Mouse (Mus musculus) frontal cortex, adult (tissue): ENCODE results near the gene Ip6k3.
A peak's percentile ranks its signal among the peaks of the same experiment; 100 is the strongest.

ENCODE experiments used
- ATAC-seq: cut with Nextera tagmentation; 2 replicates; pipeline ENCODE4 v1.9.2; 2017; ENCODE audit warnings: mild to moderate bottlenecking, moderate library complexity, mixed read lengths; ENCODE audit not compliant: low TSS enrichment

Gene Ip6k3

GRCm38 (mm10) chr17:27167545-27167944 lies at the start of gene Ip6k3:
TSS of gene Ip6k3 (minus strand) at chr17:27167795.
- no peak for ATAC-seq

GRCm38 (mm10) chr17:27212768-27213525 lies 45.4 kb upstream of the Ip6k3 start:
- no peak for ATAC-seq

GRCm38 (mm10) chr17:27212006-27212405 lies 44.4 kb upstream of the Ip6k3 start:
- ATAC-seq = no peak

GRCm38 (mm10) chr17:27207113-27207707 lies 39.6 kb upstream of the Ip6k3 start:
- ATAC-seq = no peak

GRCm38 (mm10) chr17:27204075-27204909 lies 36.7 kb upstream of the Ip6k3 start, which contains the start of gene Lemd2:
TSS of gene Lemd2 (minus strand) at chr17:27204469.
- ATAC-seq = peak; percentile 90

GRCm38 (mm10) chr17:27203358-27204074 lies 35.9 kb upstream of the Ip6k3 start:
- 0 out of 2 replicates have a peak, but pooled peaks have one; percentile 18 for ATAC-seq

- ATAC-seq = no peak
Observed at GRCm38 (mm10) chr17:27202919-27203357, 35.3 kb upstream of the Ip6k3 start.

GRCm38 (mm10) chr17:27201981-27202380 lies 34.4 kb upstream of the Ip6k3 start:
- no peak for ATAC-seq

GRCm38 (mm10) chr17:27200801-27201200 lies 33.2 kb upstream of the Ip6k3 start:
- no peak for ATAC-seq

- peak; percentile 51; the same call in 1 of the 2 replicates for ATAC-seq
Observed at GRCm38 (mm10) chr17:27199864-27200263, 32.3 kb upstream of the Ip6k3 start.

GRCm38 (mm10) chr17:27199205-27199604 lies 31.6 kb upstream of the Ip6k3 start:
- no peak for ATAC-seq

GRCm38 (mm10) chr17:27196206-27196605 lies 28.6 kb upstream of the Ip6k3 start:
- ATAC-seq = no peak

GRCm38 (mm10) chr17:27194258-27195185 lies 26.9 kb upstream of the Ip6k3 start:
- ATAC-seq = peak; percentile 62

GRCm38 (mm10) chr17:27191804-27192203 lies 24.2 kb upstream of the Ip6k3 start:
- no peak for ATAC-seq

- no peak for ATAC-seq
Observed at GRCm38 (mm10) chr17:27191189-27191588, 23.6 kb upstream of the Ip6k3 start.

GRCm38 (mm10) chr17:27189640-27190216 lies 22.1 kb upstream of the Ip6k3 start:
- ATAC-seq = peak; percentile 38

GRCm38 (mm10) chr17:27188883-27189282 lies 21.3 kb upstream of the Ip6k3 start:
- no peak for ATAC-seq

- no peak for ATAC-seq
Observed at GRCm38 (mm10) chr17:27187059-27187458, 19.5 kb upstream of the Ip6k3 start.

- ATAC-seq = no peak
Observed at GRCm38 (mm10) chr17:27186068-27186467, 18.5 kb upstream of the Ip6k3 start.

- no peak for ATAC-seq
Observed at GRCm38 (mm10) chr17:27183667-27184292, 16.2 kb upstream of the Ip6k3 start.
